Mouse (Mus musculus): ENCODE measurements around the gene Rhot1. TPM values are rescaled to one million over a fixed set of nuclear protein-coding genes. Genes with fewer than 3 reads are reported as not detected.

The Rhot1 gene
- total RNA-seq, 2 experiments from 2014 or later = 70.0 to 70.1 TPM

GRCm38 (mm10) chr11:80312565-80312964, 103.7 kb downstream of the Rhot1 start:
- Histone ChIP-seq H3K4me3 (no peak overlapping the region), H3K27ac (no peak overlapping the region)
- DNase-seq (ENCODE audit: extremely low spot score in 1 of 2, low spot score in 2 of 2) = no peak
- TF ChIP-seq CTCF (IDR thresholded peaks at IDR 0.05) = no peak
- intact Hi-C loops (cut with DNase I) = no loop called here

DNA sequence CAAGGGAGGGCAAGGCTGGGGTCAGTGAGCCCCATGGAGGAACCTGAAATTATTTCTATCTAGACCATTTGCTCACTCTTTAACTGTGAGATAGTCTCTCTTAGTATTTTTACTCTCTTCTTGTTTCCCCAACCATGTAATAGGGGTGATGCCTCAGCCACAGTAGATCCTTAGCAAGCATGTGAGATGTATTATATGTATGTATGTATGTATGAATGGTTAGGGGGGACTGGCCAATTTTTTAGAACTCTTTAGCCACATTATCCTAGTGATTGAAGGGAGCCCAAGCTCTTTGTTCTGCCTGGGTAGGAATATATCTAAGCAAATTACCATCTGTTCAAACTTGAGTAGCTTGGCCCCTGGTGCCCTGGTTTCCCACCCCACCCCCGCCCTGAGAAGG, 104.6 kb downstream of the Rhot1 start:
- no peak for TF ChIP-seq CTCF (IDR thresholded peaks at IDR 0.05)
- no peak overlapping the region for H3K4me3 ChIP-seq
- H3K27ac ChIP-seq = no peak overlapping the region
- intact Hi-C loops (cut with DNase I) = no loop called here
- DNase-seq (ENCODE audit: extremely low spot score in 1 of 2, low spot score in 2 of 2) = no peak

GRCm38 (mm10) chr11:80313944-80314343, 105.1 kb downstream of the Rhot1 start:
- no peak for TF ChIP-seq CTCF (IDR thresholded peaks at IDR 0.05)
- no peak overlapping the region for H3K27ac ChIP-seq
- no peak overlapping the region for H3K4me3 ChIP-seq
- DNase-seq (ENCODE audit: extremely low spot score in 1 of 2, low spot score in 2 of 2) = no peak
- intact Hi-C loops (cut with DNase I) = no loop called here

DNA sequence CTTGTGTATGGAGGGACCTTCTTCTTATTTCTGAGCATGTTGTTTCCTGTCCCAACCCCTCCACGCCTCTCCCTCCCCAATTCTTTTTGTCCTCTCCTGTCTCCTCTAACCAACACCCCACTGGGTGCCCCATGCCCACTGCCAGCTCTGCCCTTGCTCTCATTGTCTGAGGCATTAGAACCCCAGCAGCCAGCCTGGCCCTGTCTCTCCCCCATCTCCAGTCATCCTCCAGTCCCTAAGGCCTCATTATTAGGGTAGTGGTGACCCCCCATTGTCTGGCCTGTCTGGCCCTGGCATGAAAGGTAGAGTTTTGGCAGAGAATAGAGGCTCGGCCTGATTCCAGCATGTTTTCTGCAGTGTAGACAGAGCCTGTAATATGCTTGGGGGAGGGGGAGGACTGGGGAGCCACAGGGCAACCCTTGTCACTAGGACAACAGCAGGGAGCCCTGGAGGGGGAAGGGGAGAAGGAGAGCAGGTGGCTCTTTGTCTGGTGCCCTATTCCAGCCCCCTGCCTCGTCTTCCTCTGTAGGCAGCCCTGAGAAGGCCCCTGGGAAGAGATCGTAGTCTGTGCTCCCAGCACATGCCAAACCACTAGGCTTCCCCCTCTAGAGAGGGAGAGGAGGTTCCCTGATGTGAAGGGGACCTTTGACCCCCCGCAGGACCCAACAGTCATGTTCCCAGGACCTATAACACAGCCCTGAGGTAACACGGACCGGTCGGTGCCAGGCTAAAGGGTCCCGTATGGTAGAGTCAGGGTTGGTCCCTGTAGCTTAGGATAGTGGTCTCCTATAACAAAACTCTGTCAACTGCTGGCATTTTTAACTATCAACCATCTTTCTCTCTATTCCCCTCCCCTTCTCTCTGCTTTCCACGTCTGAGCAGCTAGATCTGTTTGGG, 107.2 kb downstream of the Rhot1 start:
- Histone ChIP-seq H3K4me3 (no peak overlapping the region), H3K27ac (no peak overlapping the region)
- no peak for TF ChIP-seq CTCF (IDR thresholded peaks at IDR 0.05)
- intact Hi-C loops (cut with DNase I) = no loop called here
- no peak for DNase-seq (ENCODE audit: extremely low spot score in 1 of 2, low spot score in 2 of 2)

Other genes with a start within 250 kb of the Rhot1 start
- gene Utp6, start 246.6 kb upstream of the Rhot1 start, total RNA-seq (2021) = 10 to 100 TPM; 23.2 to 28.3 TPM
- 10 to 100 TPM; 33.4 to 34.0 TPM for gene Suz12, start 215.9 kb upstream of the Rhot1 start, total RNA-seq (2021)
- gene Crlf3, start 128.0 kb upstream of the Rhot1 start, total RNA-seq (2021) = 10 to 100 TPM; 12.3 to 15.4 TPM
- gene Atad5, start 119.6 kb upstream of the Rhot1 start, total RNA-seq (2021) = 1 to 10 TPM; 3.1 to 3.6 TPM
- gene Tefm, start 66.8 kb upstream of the Rhot1 start, total RNA-seq (2021) = 10 to 100 TPM in 1 of 2 experiments, 1 to 10 TPM in 1; 8.0 to 10.6 TPM
- gene Adap2, start 54.9 kb upstream of the Rhot1 start, total RNA-seq (2021) = 1 to 10 TPM; 6.2 to 9.0 TPM
- gene Rnf135, start 25.2 kb upstream of the Rhot1 start, total RNA-seq (2021) = 1 to 10 TPM; 3.5 to 3.7 TPM
- gene Rhbdl3, start 91.9 kb downstream of the Rhot1 start, total RNA-seq (2021) = 10 to 100 TPM; 22.9 to 27.7 TPM
- 10 to 100 TPM; 47.8 to 51.7 TPM for gene 5730455P16Rik, start 169.0 kb downstream of the Rhot1 start, total RNA-seq (2021)
- 100 to 1,000 TPM; 132 to 135 TPM for gene Zfp207, start 174.3 kb downstream of the Rhot1 start, total RNA-seq (2021)
- 100 to 1,000 TPM; 102 to 103 TPM for gene Psmd11, start 219.6 kb downstream of the Rhot1 start, total RNA-seq (2021)

Data from left cerebral cortex, adult 2 months (tissue).